Mouse (Mus musculus): ENCODE data around the gene Ugt1a10. TPM values are rescaled to one million over a fixed set of nuclear protein-coding genes. Genes with fewer than 3 reads are reported as not detected.
"Not testable (repeated sequence)": the region's sequence is repeated elsewhere in the genome, so short reads cannot be mapped to it uniquely, and the experiment has no call there.

Ugt1a10 gene
- polyA plus RNA-seq, 2 experiments, result not detected

DNA sequence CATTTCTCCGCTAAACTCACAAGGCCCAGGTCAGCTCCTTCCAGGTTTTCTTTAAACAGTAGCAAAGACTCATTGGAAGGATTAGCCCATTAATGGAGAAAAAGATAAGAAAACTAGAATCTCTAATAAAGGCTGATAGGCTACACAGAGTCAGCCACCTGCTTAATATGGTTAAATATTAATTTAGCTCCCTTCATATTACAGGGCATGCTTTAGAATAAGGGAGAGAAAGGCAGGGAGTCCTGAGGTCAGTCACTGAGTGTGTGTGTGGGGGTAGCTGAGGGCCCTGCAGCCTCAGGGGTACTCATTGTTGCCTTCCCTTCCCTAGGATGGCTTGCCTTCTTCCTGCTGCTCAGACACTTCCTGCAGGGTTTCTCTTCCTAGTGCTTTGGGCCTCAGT is 83.0 kb downstream of the Ugt1a10 start:
- DNase-seq (ENCODE audit: low read depth in 3 of 3, low spot score in 3 of 3) (no peak), ATAC-seq (ENCODE audit: insufficient read depth) (no peak)
- WGBS (ENCODE audit: insufficient replicate concordance), result 79% methylated on average over 1 of the region's 1 CpGs
- no peaks in the 10 kb centered on the region for H3K9me3 ChIP-seq (ENCODE audit: control insufficient read depth, low read length)
- H3K4me2 ChIP-seq (ENCODE audit: low read depth), result no peak overlapping the region
- no peak overlapping the region for H3K4me3 ChIP-seq (ENCODE audit: insufficient read depth in 1 of 2, low read depth in 2 of 2, low read length in 2 of 2)
- no peaks in the 10 kb centered on the region for H3K27me3 ChIP-seq (ENCODE audit: control insufficient read depth, insufficient read depth, low read length)
- H3K36me3 ChIP-seq (replicated peaks; ENCODE audit: control insufficient read depth, insufficient read depth, low read depth), result no peaks in the 10 kb centered on the region
- TF ChIP-seq CTCF (IDR thresholded peaks at IDR 0.05; ENCODE audit: low read depth) (no peak), EP300 (IDR thresholded peaks at IDR 0.05; ENCODE audit: low read depth) (no peak)
- no peak overlapping the region for H3K27ac ChIP-seq
- H3K4me1 ChIP-seq (replicated peaks; ENCODE audit: control insufficient read depth in 2 of 2, insufficient read depth in 2 of 2, low read length in 1 of 2), result peaks cover 0 to 18% of the 10 kb centered on the region in 2 experiments; a peak in 2 of 4 replicates
- no peak overlapping the region for H3K9ac ChIP-seq (replicated peaks)

GRCm38 (mm10) chr1:88140492-88140891 is 85.3 kb downstream of the Ugt1a10 start:
- not testable (repeated sequence) for H3K27ac ChIP-seq; H3K9ac ChIP-seq (replicated peaks); H3K36me3 ChIP-seq (replicated peaks; ENCODE audit: control insufficient read depth, insufficient read depth, low read depth); H3K27me3 ChIP-seq (ENCODE audit: control insufficient read depth, insufficient read depth, low read length); H3K4me2 ChIP-seq (ENCODE audit: low read depth); H3K9me3 ChIP-seq (ENCODE audit: control insufficient read depth, low read length); H3K4me3 ChIP-seq (ENCODE audit: insufficient read depth in 1 of 2, low read depth in 2 of 2, low read length in 2 of 2)
- peak in 1 of 3 experiments; percentile 4 for DNase-seq (ENCODE audit: low read depth in 3 of 3, low spot score in 3 of 3)
- WGBS (ENCODE audit: insufficient replicate concordance), result 13% methylated on average over 1 of the region's 1 CpGs
- peaks cover 0 to 11% of the 10 kb centered on the region in 2 experiments; a peak in 2 of 4 replicates for H3K4me1 ChIP-seq (replicated peaks; ENCODE audit: control insufficient read depth in 2 of 2, insufficient read depth in 2 of 2, low read length in 1 of 2)
- ATAC-seq (ENCODE audit: insufficient read depth), result peak; percentile 93

DNA sequence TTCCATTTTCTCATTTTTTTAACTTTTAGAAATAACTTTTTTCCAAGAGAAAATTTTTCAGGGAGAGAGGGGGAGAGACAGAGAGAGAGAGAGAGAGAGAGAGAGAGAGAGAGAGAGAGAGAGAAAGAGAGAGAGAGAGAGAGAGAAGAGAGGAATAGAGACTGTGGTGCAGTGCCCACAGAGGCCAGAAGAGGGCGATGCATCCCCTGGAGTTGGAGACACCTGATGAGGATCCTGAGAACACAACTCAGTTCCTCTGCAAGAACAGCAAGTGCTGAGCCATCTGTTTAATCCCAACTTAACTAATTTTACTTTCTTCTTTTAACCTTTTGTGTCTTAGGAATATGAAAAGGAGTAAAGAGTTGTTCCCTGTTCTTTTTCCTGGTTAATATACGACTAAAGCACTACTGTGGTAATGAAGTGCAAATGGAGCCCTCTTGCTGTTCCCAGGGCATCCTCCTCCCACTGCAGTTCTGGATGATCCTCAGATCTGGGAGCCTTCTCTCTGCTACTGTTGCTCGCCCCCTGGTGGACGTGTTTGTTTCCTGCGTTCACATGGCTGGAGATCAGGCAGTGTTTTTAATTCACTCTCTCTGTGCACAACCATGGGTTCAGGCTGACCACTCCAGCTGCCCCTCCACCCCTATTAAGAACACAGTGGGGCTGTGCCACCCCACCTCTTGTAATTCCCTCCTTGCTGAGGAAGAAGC is 88.9 kb downstream of the Ugt1a10 start:
- not testable (repeated sequence) for H3K27me3 ChIP-seq (ENCODE audit: control insufficient read depth, insufficient read depth, low read length); H3K9me3 ChIP-seq (ENCODE audit: control insufficient read depth, low read length); H3K36me3 ChIP-seq (replicated peaks; ENCODE audit: control insufficient read depth, insufficient read depth, low read depth); H3K4me2 ChIP-seq (ENCODE audit: low read depth); H3K4me3 ChIP-seq (ENCODE audit: insufficient read depth in 1 of 2, low read depth in 2 of 2, low read length in 2 of 2); H3K27ac ChIP-seq; H3K9ac ChIP-seq (replicated peaks)
- 5% methylated on average over 4 of the region's 5 CpGs for WGBS (ENCODE audit: insufficient replicate concordance)
- ATAC-seq (ENCODE audit: insufficient read depth) (peak; percentile 34; the same call in 1 of the 2 replicates), DNase-seq (ENCODE audit: low read depth in 3 of 3, low spot score in 3 of 3) (peak in 1 of 3 experiments; percentile 14)
- H3K4me1 ChIP-seq (replicated peaks; ENCODE audit: control insufficient read depth in 2 of 2, insufficient read depth in 2 of 2, low read length in 1 of 2), result peaks cover 0 to 10% of the 10 kb centered on the region in 2 experiments; a peak in 2 of 4 replicates
- peak; percentile 68 for TF ChIP-seq CTCF (IDR thresholded peaks at IDR 0.05; ENCODE audit: low read depth)

- H3K9me3 ChIP-seq (ENCODE audit: control insufficient read depth, low read length); H3K27me3 ChIP-seq (ENCODE audit: control insufficient read depth, insufficient read depth, low read length); H3K9ac ChIP-seq (replicated peaks); DNase-seq (ENCODE audit: low read depth in 3 of 3, low spot score in 3 of 3); H3K4me1 ChIP-seq (replicated peaks; ENCODE audit: control insufficient read depth in 2 of 2, insufficient read depth in 2 of 2, low read length in 1 of 2); H3K36me3 ChIP-seq (replicated peaks; ENCODE audit: control insufficient read depth, insufficient read depth, low read depth); ATAC-seq (ENCODE audit: insufficient read depth); H3K4me2 ChIP-seq (ENCODE audit: low read depth); H3K27ac ChIP-seq; H3K4me3 ChIP-seq (ENCODE audit: insufficient read depth in 1 of 2, low read depth in 2 of 2, low read length in 2 of 2): not testable (repeated sequence)
- TF ChIP-seq CTCF (IDR thresholded peaks at IDR 0.05; ENCODE audit: low read depth), result peak; percentile 35
- 39% methylated on average over 2 of the region's 2 CpGs for WGBS (ENCODE audit: insufficient replicate concordance)
Observed at GRCm38 (mm10) chr1:88145278-88145677, 90.1 kb downstream of the Ugt1a10 start.

DNA sequence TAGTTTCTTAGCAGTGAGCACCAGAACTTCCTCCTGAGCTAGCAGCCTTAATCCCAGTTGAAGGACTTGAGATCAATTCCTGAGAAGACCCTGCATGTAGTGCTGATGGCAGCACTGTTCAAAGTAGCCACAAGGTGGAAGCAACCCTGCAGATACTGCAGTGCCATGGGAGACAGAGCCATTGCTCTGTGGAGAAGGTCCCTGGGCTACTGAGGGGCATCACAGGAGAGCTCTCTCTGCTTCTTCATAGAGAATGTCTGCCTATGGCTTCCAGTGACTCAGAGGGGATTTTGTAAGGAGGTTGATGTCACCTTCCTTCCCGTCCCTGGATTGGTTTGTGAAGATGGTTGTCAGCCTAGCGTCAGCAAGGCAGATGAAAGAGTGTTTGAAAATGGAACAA is 94.9 kb downstream of the Ugt1a10 start:
- DNase-seq (ENCODE audit: low read depth in 3 of 3, low spot score in 3 of 3); H3K4me3 ChIP-seq (ENCODE audit: insufficient read depth in 1 of 2, low read depth in 2 of 2, low read length in 2 of 2); H3K9me3 ChIP-seq (ENCODE audit: control insufficient read depth, low read length); H3K4me1 ChIP-seq (replicated peaks; ENCODE audit: control insufficient read depth in 2 of 2, insufficient read depth in 2 of 2, low read length in 1 of 2); H3K27ac ChIP-seq; H3K4me2 ChIP-seq (ENCODE audit: low read depth); H3K27me3 ChIP-seq (ENCODE audit: control insufficient read depth, insufficient read depth, low read length); ATAC-seq (ENCODE audit: insufficient read depth); H3K9ac ChIP-seq (replicated peaks); H3K36me3 ChIP-seq (replicated peaks; ENCODE audit: control insufficient read depth, insufficient read depth, low read depth): not testable (repeated sequence)
- TF ChIP-seq CTCF (IDR thresholded peaks at IDR 0.05; ENCODE audit: low read depth), result peak; percentile 43
- 48% methylated on average over 2 of the region's 2 CpGs for WGBS (ENCODE audit: insufficient replicate concordance)
